24 mouse cellular contexts compared by ENCODE assay signal in genomic region chr4:145201424-145201823, GRCm38 (mm10). TPM values are rescaled to one million over a fixed set of nuclear protein-coding genes. Genes with fewer than 3 reads are reported as not detected.
DNase-seq lines count a peak whose midpoint lies in the region; ATAC-seq and TF ChIP-seq lines count a peak whose summit lies in the region.
"Had no signal": no experiment of that assay in that cellular context is flagged by ENCODE, and none has a peak within 500 bp of the region (broad histone marks: within the 10 kb centered on the region; RNA-seq: fewer than 3 reads in every experiment).

No protein-coding gene starts in this region.

- H3K27ac ChIP-seq in forebrain, postnatal 0 days (ENCODE audit: low read depth, low read length): no peak overlapping the region
- H3K27ac ChIP-seq: forebrain, embryonic 15.5 days; limb, embryonic 13.5 days; midbrain, embryonic 15.5 days; stomach, postnatal 0 days had no signal

- no peak overlapping the region for H3K4me2 ChIP-seq in forebrain, postnatal 0 days (ENCODE audit: low read depth)
- H3K4me2 ChIP-seq: forebrain, embryonic 15.5 days; heart, embryonic 11.5 days; limb, embryonic 13.5 days; midbrain, embryonic 15.5 days had no signal

- H3K4me3 ChIP-seq in forebrain, postnatal 0 days (ENCODE audit: low read depth, low read length): no peak overlapping the region
- H3K4me3 ChIP-seq: erythroblast, embryonic 14.5 days; forebrain, embryonic 15.5 days; limb, embryonic 13.5 days; midbrain, embryonic 15.5 days had no signal

- no peaks in the 10 kb centered on the region for H3K36me3 ChIP-seq in forebrain, postnatal 0 days (ENCODE audit: insufficient read depth)
- H3K36me3 ChIP-seq: forebrain, embryonic 15.5 days; limb, embryonic 13.5 days; midbrain, embryonic 15.5 days had no signal

- H3K27me3 ChIP-seq in forebrain, postnatal 0 days (ENCODE audit: insufficient read depth, low read length): no peaks in the 10 kb centered on the region
- H3K27me3 ChIP-seq: forebrain, embryonic 15.5 days; limb, embryonic 13.5 days; megakaryocyte, embryonic 14.5 days; midbrain, embryonic 15.5 days had no signal

- no peak for TF ChIP-seq CTCF in forebrain, postnatal 0 days (IDR thresholded peaks at IDR 0.05; ENCODE audit: low read depth)

- H3K9me3 ChIP-seq in forebrain, postnatal 0 days (ENCODE audit: low read length): no peaks in the 10 kb centered on the region
- H3K9me3 ChIP-seq: forebrain, embryonic 15.5 days; limb, embryonic 13.5 days; megakaryocyte, embryonic 14.5 days; midbrain, embryonic 15.5 days had no signal

- no peaks in the 10 kb centered on the region for H3K4me1 ChIP-seq in forebrain, postnatal 0 days (ENCODE audit: insufficient read depth)
- H3K4me1 ChIP-seq: forebrain, embryonic 15.5 days; midbrain, embryonic 15.5 days had no signal

- no peak overlapping the region for H3K9ac ChIP-seq in forebrain, postnatal 0 days
- H3K9ac ChIP-seq: forebrain, embryonic 15.5 days; limb, embryonic 13.5 days; midbrain, embryonic 15.5 days had no signal

- DNase-seq in frontal cortex, postnatal 25 days (ENCODE audit: low spot score in 2 of 2): no peak
- peak; percentile 58 for DNase-seq in lung, postnatal 36 days
- no peak for DNase-seq in lung, postnatal 4 days
- DNase-seq in brain, adult 2 months (ENCODE audit: low read depth, low spot score): peak; percentile 28
- DNase-seq in forebrain, postnatal 0 days: no peak
- no peak for DNase-seq in cerebellum, adult 9-11 months
- DNase-seq: cerebellum, adult 11 months; cerebellum, postnatal 36 days; kidney, adult 2 months; kidney, postnatal 36 days; layer of hippocampus, adult 9-11 months; lung, adult 18-20 months; right cerebral cortex, postnatal 14 days; thymus, postnatal 25 days had no signal

- ATAC-seq in frontal cortex, adult (ENCODE audit: low TSS enrichment): peak; percentile 77
- ATAC-seq in monocyte, adult 5-6 weeks (replicated peaks; ENCODE audit: insufficient number of reproducible peaks, low FRiP score, low TSS enrichment, poor library complexity, severe bottlenecking): peak; percentile 51
- ATAC-seq in forebrain, postnatal 0 days: no peak
- ATAC-seq: forebrain, embryonic 15.5 days; hindbrain, embryonic 16.5 days; midbrain, embryonic 15.5 days had no signal

- WGBS in forebrain, postnatal 0 days: 84% methylated on average over 3 of the region's 3 CpGs

RNA-seq across cellular contexts. Expression of gene Vps13d, which starts 6.6 kb away (rescaled TPM):
- 36.6 to 103 TPM (median 38.8 TPM) in 3 replicates for total RNA-seq in monocyte, adult 5-6 weeks (2017)
- 28.3 and 30.8 TPM in 2 replicates for total RNA-seq in forebrain, postnatal 0 days (2014; rRNA removed)
- polyA plus RNA-seq in forebrain, postnatal 0 days (2015; fragmentation: Nextera tagmentation; extraction: Ambion mirVana): 6.2 and 6.4 TPM in 2 replicates

RNA-seq across cellular contexts. Expression of gene Tnfrsf1b, which starts 45.2 kb away (rescaled TPM):
- total RNA-seq in monocyte, adult 5-6 weeks (2017): 343 to 455 TPM (median 362 TPM) in 3 replicates
- 3.7 and 10.7 TPM in 2 replicates for total RNA-seq in forebrain, postnatal 0 days (2014; rRNA removed)
- polyA plus RNA-seq in forebrain, postnatal 0 days (2015; fragmentation: Nextera tagmentation; extraction: Ambion mirVana): 1.5 and 2.4 TPM in 2 replicates

Comparison
In these comparisons a context has a peak if more than half of its experiments do, and no peak if none do; other contexts are left out.
1. DNase-seq: peak in lung, postnatal 36 days (single experiment) and brain, adult 2 months (single experiment); none in frontal cortex, postnatal 25 days (0 of 2), lung, postnatal 4 days (0 of 2), forebrain, postnatal 0 days (single experiment) and cerebellum, adult 9-11 months (single experiment).
2. RNA of gene Tnfrsf1b, which starts 45.2 kb away (total RNA-seq): 343 to 455 TPM in monocyte, adult 5-6 weeks; 3.7 to 10.7 TPM in forebrain, postnatal 0 days; every median in the first group is over 10 times any median in the second.